Mouse (Mus musculus) Patski (cell line): ENCODE data around the gene Pdlim3. TPM values are rescaled to one million over a fixed set of nuclear protein-coding genes. Genes with fewer than 3 reads are reported as not detected.
A peak's percentile ranks its signal among the peaks of the same experiment; 100 is the strongest.
"Not testable (repeated sequence)": the region's sequence is repeated elsewhere in the genome, so short reads cannot be mapped to it uniquely, and the experiment has no call there.

Experiments
- ATAC-seq: fragments of 100-300 bp; one replicate; pipeline ENCODE4 v1.8.0; 2021
- CTCF ChIA-PET: fragments of 350-600 bp; sonication (Branson Sonifier 250); formaldehyde crosslinking; loops from one replicate; lab custom pipeline; 2022; ENCODE audit warnings: inconsistent platforms; lab: Charles Lee
- POLR2A ChIA-PET: fragments of 350-600 bp; sonication (Branson Sonifier 250); formaldehyde crosslinking; loops from one replicate; lab custom pipeline; 2022; ENCODE audit warnings: antibody characterized with exemption, inconsistent platforms; lab: Charles Lee
- DNase-seq: peaks from one replicate; pipeline ENCODE4 v3.0.0-alpha.2; 2011; ENCODE audit warnings: low read depth, low spot score
- H3K27me3 ChIP-seq: fragments of 371-371 bp; one replicate; pipeline ENCODE4 v1.5.1; 2021
- CTCF ChIP-seq: fragments of 100-300 bp; IDR thresholded peaks from one replicate; pipeline ENCODE4 v1.5.1; 2021
- in situ Hi-C: fragments of 300-500 bp; cut with MboI; formaldehyde crosslinking; loops from 3 replicates; pipeline ENCODE4 v1.11.1; 2018; ENCODE audit warnings: low pct_unique_long_range_greater_than_20kb, mixed read lengths
- polyA plus RNA-seq: library from polyadenylated mRNA; unstranded; gene quantifications from one replicate; pipeline ENCODE4 v1.2.3, GENCODE M21; 2021

Pdlim3 gene
- polyA plus RNA-seq: not detected

GRCm38 (mm10) chr8:45885202-45885685 lies at the start of gene Pdlim3:
Gene Pdlim3 (plus strand): TSS chr8:45885461.
- TF ChIP-seq CTCF: no peak
- DNase-seq: no peak
- H3K27me3 ChIP-seq: peaks cover 27% of the 10 kb centered on the region
- ATAC-seq: no peak
- POLR2A ChIA-PET: no interaction called here
- in situ Hi-C loops: no loop called here
- CTCF ChIA-PET: no interaction called here

DNA sequence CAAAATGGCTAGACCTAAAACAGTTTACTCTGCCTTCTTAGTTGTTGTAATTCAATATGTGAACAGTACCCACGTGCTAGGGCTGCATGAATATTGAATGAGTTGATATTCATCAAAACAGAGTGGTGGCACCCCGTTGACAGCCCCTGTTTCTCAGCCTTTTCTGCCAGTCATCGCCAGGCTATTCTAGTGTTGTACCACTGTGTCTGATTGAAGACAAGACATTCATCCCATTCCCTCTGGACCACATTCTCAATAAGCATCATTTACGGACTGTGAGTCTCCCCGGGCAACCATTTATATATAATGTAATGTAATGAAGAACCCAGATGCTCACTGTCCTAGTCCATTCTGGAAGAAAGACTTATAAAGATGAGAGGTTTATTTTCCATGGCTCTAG lies 42.0 kb upstream of the Pdlim3 start:
- no peak for DNase-seq
- POLR2A ChIA-PET: no interaction called here
- peaks cover 9% of the 10 kb centered on the region for H3K27me3 ChIP-seq
- CTCF ChIA-PET: no interaction called here
- no peak for ATAC-seq
- TF ChIP-seq CTCF: no peak
- in situ Hi-C loops: no loop called here

- no peak for TF ChIP-seq CTCF
- H3K27me3 ChIP-seq: peaks cover 9% of the 10 kb centered on the region
- ChIA-PET POLR2A (no interaction called here), CTCF (no interaction called here)
- no peak for ATAC-seq
- in situ Hi-C loops: no loop called here
- DNase-seq: no peak
Observed at GRCm38 (mm10) chr8:45844097-45844885, 41.0 kb upstream of the Pdlim3 start.

DNA sequence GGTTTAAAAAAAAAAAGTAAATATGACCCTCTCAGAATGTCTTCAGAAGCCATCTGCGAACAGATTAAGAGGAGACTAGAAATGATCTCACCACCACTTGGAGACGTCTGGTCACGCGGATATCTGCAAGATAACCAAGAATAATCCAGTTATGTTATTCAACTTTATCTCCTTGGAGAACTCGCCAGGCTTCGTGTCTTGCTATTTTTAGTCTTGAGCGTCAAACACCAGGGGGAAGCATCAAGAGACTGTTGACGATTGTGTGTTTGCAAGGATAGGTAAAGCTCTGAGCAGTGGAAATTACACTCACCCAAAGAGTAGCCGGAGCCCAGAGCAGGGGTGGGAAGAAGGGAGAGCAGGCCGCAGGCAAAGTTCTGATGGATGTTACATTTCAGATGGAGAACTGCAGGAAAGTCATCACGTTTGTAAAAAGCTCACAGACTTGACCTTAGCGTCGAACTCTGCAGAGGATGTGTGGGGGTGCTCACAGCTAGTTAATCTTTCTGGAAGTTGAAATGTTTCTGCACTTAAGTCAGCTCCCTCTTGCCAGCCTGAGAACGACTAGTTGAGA lies 40.3 kb upstream of the Pdlim3 start:
- CTCF ChIA-PET: interaction anchor here (1.7 kb wide), 1 partner anchor 13 kb away, joined by 3 read pairs; no protein-coding TSS in a partner anchor
- POLR2A ChIA-PET: no interaction called here
- TF ChIP-seq CTCF: no peak

GRCm38 (mm10) chr8:45845906-45846305 lies 39.4 kb upstream of the Pdlim3 start:
- in situ Hi-C loops: no loop called here
- POLR2A ChIA-PET: no interaction called here
- CTCF ChIA-PET: interaction anchor here (1.0 to 1.7 kb wide), 3 partner anchors 14 to 88 kb away, joined by 3 read pairs; partner anchors contain the start of gene Ccdc110

More for the DNA sequence above, 40.3 kb upstream of the Pdlim3 start:
- DNase-seq: no peak
- in situ Hi-C loops: no loop called here
- ATAC-seq: no peak
- H3K27me3 ChIP-seq: peaks cover 6% of the 10 kb centered on the region

GRCm38 (mm10) chr8:45855118-45855517 lies 30.1 kb upstream of the Pdlim3 start:
- in situ Hi-C loops: no loop called here
- H3K27me3 ChIP-seq: peaks cover 10% of the 10 kb centered on the region
- DNase-seq (no peak), ATAC-seq (no peak)
- ChIA-PET POLR2A (no interaction called here), CTCF (no interaction called here)
- no peak for TF ChIP-seq CTCF

More at GRCm38 (mm10) chr8:45845906-45846305, 39.4 kb upstream of the Pdlim3 start:
- peaks cover 3% of the 10 kb centered on the region for H3K27me3 ChIP-seq
- ATAC-seq: no peak
- DNase-seq: no peak
- no peak for TF ChIP-seq CTCF

DNA sequence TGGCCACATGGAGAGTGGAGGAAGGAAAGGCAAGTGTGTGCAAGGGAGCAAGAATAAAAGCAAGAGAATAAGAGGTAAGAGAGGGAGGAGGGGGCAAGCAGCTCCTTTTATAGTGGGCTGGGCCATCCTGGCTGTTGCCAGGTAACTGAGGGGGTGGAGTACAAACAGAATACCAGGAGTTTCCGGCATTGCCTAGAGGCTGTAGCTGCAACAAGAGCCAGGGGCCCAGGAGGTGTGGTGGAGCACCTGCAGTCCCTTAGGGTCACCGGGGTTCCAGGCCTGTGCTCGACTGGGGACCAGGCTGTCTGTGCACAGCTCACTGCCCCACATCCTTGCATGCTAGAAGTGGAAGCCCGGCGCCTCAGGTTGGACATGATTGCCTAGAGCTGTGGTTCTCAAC lies 27.5 kb upstream of the Pdlim3 start:
- DNase-seq (no peak), ATAC-seq (no peak)
- no peaks in the 10 kb centered on the region for H3K27me3 ChIP-seq
- no peak for TF ChIP-seq CTCF
- CTCF ChIA-PET: no interaction called here
- POLR2A ChIA-PET: no interaction called here
- in situ Hi-C loops: no loop called here

DNA sequence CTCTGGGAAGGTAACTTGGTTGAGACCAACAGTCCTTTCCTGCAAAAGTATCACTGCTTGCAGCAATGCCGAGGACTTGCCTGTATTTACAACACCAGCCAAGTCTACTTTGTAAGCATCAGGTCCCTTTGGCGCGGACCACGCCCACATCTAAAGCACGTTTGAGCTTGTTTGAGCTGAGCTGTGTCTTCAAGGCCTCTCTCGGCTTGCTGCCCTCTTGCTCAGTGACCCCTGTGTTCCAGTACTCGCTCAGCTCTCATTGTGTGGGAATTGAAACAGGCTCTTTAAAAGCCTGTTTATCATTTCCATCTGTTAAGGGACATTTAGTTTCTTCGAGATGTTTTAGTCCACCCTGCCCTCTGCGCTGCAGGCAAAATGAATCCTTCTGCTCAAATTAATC lies 26.9 kb upstream of the Pdlim3 start:
- in situ Hi-C loops: no loop called here
- H3K27me3 ChIP-seq: no peaks in the 10 kb centered on the region
- ChIA-PET POLR2A (no interaction called here), CTCF (no interaction called here)
- no peak for ATAC-seq
- no peak for DNase-seq
- no peak for TF ChIP-seq CTCF

GRCm38 (mm10) chr8:45871587-45871986 lies 13.7 kb upstream of the Pdlim3 start:
- POLR2A ChIA-PET, H3K27me3 ChIP-seq, in situ Hi-C loops, ATAC-seq, DNase-seq, CTCF ChIA-PET: not testable (repeated sequence)

DNA sequence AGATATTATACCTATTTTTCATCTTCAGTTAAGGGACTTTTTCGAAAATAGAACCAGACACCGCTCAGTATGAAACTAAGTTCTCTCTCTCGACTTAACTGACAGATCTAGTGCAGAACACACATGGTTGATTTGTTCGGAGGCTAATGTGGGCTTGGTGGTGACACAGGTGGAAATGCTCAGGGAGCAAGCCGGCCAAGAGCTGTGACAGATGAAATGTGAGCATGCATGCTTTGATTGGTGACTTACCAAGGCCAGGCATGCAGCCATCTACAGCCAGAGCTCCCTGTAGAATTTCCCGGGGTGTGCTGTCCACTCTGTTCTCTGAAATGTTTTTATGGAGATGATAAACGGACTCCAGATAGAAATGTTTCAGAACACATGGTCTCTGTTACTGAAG lies 13.2 kb upstream of the Pdlim3 start:
- in situ Hi-C loops: no loop called here
- TF ChIP-seq CTCF: no peak
- ChIA-PET CTCF (no interaction called here), POLR2A (no interaction called here)
- ATAC-seq: no peak
- no peaks in the 10 kb centered on the region for H3K27me3 ChIP-seq
- DNase-seq: no peak

DNA sequence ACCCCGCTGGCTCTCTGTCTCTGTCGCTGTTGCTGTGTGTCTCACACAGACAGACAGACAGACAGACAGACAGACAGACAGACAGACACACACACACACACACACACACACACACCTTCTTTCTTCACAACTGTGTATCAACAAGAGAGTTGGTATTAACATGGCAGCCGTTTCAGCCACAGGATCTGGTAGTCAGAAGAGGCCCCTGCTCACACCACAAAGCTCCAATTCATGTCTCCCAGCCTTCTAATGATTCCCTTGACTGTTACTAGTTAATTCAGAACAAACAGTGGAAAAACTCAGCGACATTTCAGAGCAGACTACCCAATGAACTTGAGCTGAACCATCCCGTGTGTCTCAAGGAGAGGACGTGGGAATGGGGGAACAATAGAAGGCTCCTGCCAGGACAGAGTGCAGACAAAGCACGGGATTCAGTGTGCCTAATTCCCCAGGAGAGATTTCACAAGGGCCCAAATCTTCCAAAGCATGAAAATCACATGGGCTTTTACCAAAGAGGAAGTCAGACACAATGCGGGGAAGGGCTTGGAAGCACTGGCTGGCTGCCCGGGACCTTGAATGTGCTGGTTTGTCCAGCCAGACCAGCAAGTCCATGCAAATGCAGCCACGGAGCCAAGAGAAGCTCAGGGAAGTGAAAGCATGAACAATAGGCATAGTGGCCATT lies 10.2 kb upstream of the Pdlim3 start:
- DNase-seq (peak; percentile 6), ATAC-seq (no peak)
- ChIA-PET CTCF (no interaction called here), POLR2A (no interaction called here)
- in situ Hi-C loops: no loop called here
- no peak for TF ChIP-seq CTCF
- peaks cover 3% of the 10 kb centered on the region for H3K27me3 ChIP-seq
